Mouse (Mus musculus) CH12.LX (cell line): ENCODE results near the gene Enox2.

ENCODE experiments used
- BHLHE40 ChIP-seq: IDR thresholded peaks from 2 replicates; pipeline ENCODE4 v1.6.1; 2011; ENCODE audit warnings: mild to moderate bottlenecking, low read depth, low read length, improper control_type of control experiment
- E2F4 ChIP-seq: IDR thresholded peaks from 2 replicates; pipeline ENCODE4 v1.6.1; 2011; ENCODE audit warnings: low read depth, low read length, improper control_type of control experiment; ENCODE audit not compliant: insufficient replicate concordance
- EP300 ChIP-seq: IDR thresholded peaks from 2 replicates; pipeline ENCODE4 v1.6.1; 2011; ENCODE audit warnings: low read length, improper control_type of control experiment
- IRF4 ChIP-seq: IDR thresholded peaks from 2 replicates; pipeline ENCODE4 v1.6.1; 2014; ENCODE audit warnings: low read depth, mild to moderate bottlenecking, inconsistent platforms, low read length, improper control_type of control experiment
- MAFK ChIP-seq: IDR thresholded peaks from 2 replicates; pipeline ENCODE4 v1.6.1; 2011; ENCODE audit warnings: low read length, improper control_type of control experiment; ENCODE audit not compliant: insufficient replicate concordance
- POLR2A ChIP-seq: IDR thresholded peaks from 2 replicates; pipeline ENCODE4 v1.6.1; 2011; ENCODE audit warnings: low read depth, mild to moderate bottlenecking, improper control_type of control experiment, low read length
- RCOR1 ChIP-seq: conservative IDR thresholded peaks from 2 replicates; pipeline ENCODE4 v1.6.1; 2012; ENCODE audit warnings: low read depth, mild to moderate bottlenecking, inconsistent platforms, low read length, improper control_type of control experiment
- SMC3 ChIP-seq: IDR thresholded peaks from 2 replicates; pipeline ENCODE4 v1.6.1; 2011; ENCODE audit warnings: low read depth, low read length, improper control_type of control experiment
- TCF12 ChIP-seq: IDR thresholded peaks from 2 replicates; pipeline ENCODE4 v1.6.1; 2014; ENCODE audit warnings: low read depth, mild to moderate bottlenecking, inconsistent platforms, low read length, improper control_type of control experiment
- UBTF ChIP-seq: IDR thresholded peaks from 2 replicates; pipeline ENCODE4 v1.6.1; 2012; ENCODE audit warnings: low read depth, mild to moderate bottlenecking, inconsistent platforms, low read length, improper control_type of control experiment, moderate library complexity
- USF1 ChIP-seq: IDR thresholded peaks from 2 replicates; pipeline ENCODE4 v1.6.1; 2014; ENCODE audit warnings: low read depth, mild to moderate bottlenecking, inconsistent platforms, low read length, improper control_type of control experiment
- ZC3H11A ChIP-seq: IDR thresholded peaks from 2 replicates; pipeline ENCODE4 v1.6.1; 2012; ENCODE audit warnings: low read depth, mild to moderate bottlenecking, inconsistent platforms, low read length, improper control_type of control experiment

- TF ChIP-seq POLR2A = no peak
- no peak for TF ChIP-seq RCOR1
- TF ChIP-seq EP300 = peak; percentile 68
- no peak for TF ChIP-seq E2F4
- TF ChIP-seq TCF12 = no peak
- TF ChIP-seq SMC3 = no peak
- TF ChIP-seq UBTF = no peak
- TF ChIP-seq ZC3H11A = no peak
- TF ChIP-seq BHLHE40 = no peak
- TF ChIP-seq MAFK = no peak
- no peak for TF ChIP-seq USF1
- TF ChIP-seq IRF4 = peak; percentile 76
Observed at GRCm38 (mm10) chrX:49178670-49179069, 109.4 kb downstream of the Enox2 start.
